In the genomic region with DNA sequence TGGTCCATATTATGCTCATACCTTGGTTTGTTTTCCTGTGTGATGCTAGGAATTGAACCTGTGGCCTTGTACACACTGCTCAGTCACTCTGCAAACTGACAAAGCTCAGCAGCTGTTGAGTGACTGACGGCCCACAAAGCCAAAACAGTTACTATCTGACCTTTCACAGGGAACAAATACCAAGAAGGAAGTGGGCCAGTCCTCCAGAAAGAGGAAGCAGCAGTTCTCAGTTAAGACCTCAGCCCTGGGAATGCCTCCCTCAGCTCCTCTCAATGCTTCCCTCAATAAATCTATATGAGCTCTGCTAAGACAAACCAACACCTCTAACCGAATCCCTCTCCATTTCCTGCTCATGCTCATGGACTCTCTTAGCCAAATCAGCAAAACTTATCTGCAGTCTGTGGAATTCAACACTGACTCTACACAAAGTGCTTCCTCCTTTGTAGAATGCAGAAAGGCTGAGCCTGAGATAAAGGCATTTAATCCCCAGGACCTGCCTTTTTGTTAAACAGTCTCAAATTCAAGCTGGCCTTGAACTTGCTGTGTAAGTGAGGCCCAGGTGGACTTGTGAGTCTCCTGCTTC, we compare ENCODE assay signal across 13 mouse cellular contexts. TPM values are rescaled to one million over a fixed set of nuclear protein-coding genes. Genes with fewer than 3 reads are reported as not detected.
DNase-seq lines count a peak whose midpoint lies in the region; ATAC-seq and TF ChIP-seq lines count a peak whose summit lies in the region.
"Had no signal": no experiment of that assay in that cellular context is flagged by ENCODE, and none has a peak within 500 bp of the region (broad histone marks: within the 10 kb centered on the region; RNA-seq: fewer than 3 reads in every experiment).

No protein-coding gene starts in this region.

- no peak overlapping the region; the same call in 1 of the 2 replicates for H3K27ac ChIP-seq in intestine, postnatal 0 days (ENCODE audit: low read depth, low read length)
- no peak overlapping the region for H3K27ac ChIP-seq in hindbrain, postnatal 0 days
- H3K27ac ChIP-seq in forebrain, embryonic 10.5 days: no peak overlapping the region
- H3K27ac ChIP-seq: embryonic facial prominence, embryonic 12.5 days; midbrain, embryonic 12.5 days had no signal

- H3K9ac ChIP-seq in intestine, postnatal 0 days (ENCODE audit: low read depth, low read length): no peak overlapping the region
- H3K9ac ChIP-seq in hindbrain, postnatal 0 days (replicated peaks; ENCODE audit: low read length): no peak overlapping the region
- H3K9ac ChIP-seq: embryonic facial prominence, embryonic 12.5 days; midbrain, embryonic 12.5 days had no signal

- no peaks in the 10 kb centered on the region for H3K9me3 ChIP-seq in intestine, postnatal 0 days (ENCODE audit: control insufficient read depth)
- no peaks in the 10 kb centered on the region for H3K9me3 ChIP-seq in megakaryocyte, embryonic 14.5 days
- H3K9me3 ChIP-seq in hindbrain, postnatal 0 days (ENCODE audit: low read length): no peaks in the 10 kb centered on the region
- H3K9me3 ChIP-seq in forebrain, embryonic 10.5 days: no peaks in the 10 kb centered on the region
- H3K9me3 ChIP-seq: embryonic facial prominence, embryonic 12.5 days; midbrain, embryonic 12.5 days had no signal

- DNase-seq in heart, adult 8-10 months (ENCODE audit: low spot score): peak; percentile 38
- DNase-seq in heart, postnatal 36 days: no peak
- peak; percentile 97 for DNase-seq in MEL-GATA-1-ER (ENCODE audit: extremely low read depth, low read depth)
- no peak for DNase-seq in hindbrain, postnatal 0 days (ENCODE audit: low spot score)
- no peak for DNase-seq in forebrain, embryonic 10.5 days (ENCODE audit: extremely low spot score, low spot score)
- DNase-seq in urinary bladder, postnatal 25 days (ENCODE audit: low spot score): no peak
- DNase-seq: adrenal gland, adult 8-10 months; gastrocnemius, postnatal 14 days had no signal

- peak; percentile 43 for ATAC-seq in intestine, postnatal 0 days
- no peak for ATAC-seq in hindbrain, postnatal 0 days

- no peak for TF ChIP-seq CTCF in intestine, postnatal 0 days (IDR thresholded peaks at IDR 0.05; ENCODE audit: low read depth)
- no peak for TF ChIP-seq CTCF in hindbrain, postnatal 0 days (IDR thresholded peaks at IDR 0.05; ENCODE audit: low read depth)

- WGBS in intestine, postnatal 0 days: 17% methylated on average over 2 of the region's 2 CpGs
- WGBS in hindbrain, postnatal 0 days: 72% methylated on average over 2 of the region's 2 CpGs
- WGBS in forebrain, embryonic 10.5 days: 78% methylated on average over 2 of the region's 2 CpGs

- intact Hi-C loops in heart, postnatal 36 days (cut with DNase I): no loop called here

- no peak overlapping the region for H3K4me3 ChIP-seq in intestine, postnatal 0 days (ENCODE audit: low read depth, low read length)
- H3K4me3 ChIP-seq in megakaryocyte, embryonic 14.5 days (replicated peaks): peak overlapping the region; percentile 44
- no peak overlapping the region for H3K4me3 ChIP-seq in hindbrain, postnatal 0 days (ENCODE audit: low read length)
- H3K4me3 ChIP-seq in forebrain, embryonic 10.5 days: no peak overlapping the region
- H3K4me3 ChIP-seq: embryonic facial prominence, embryonic 12.5 days; midbrain, embryonic 12.5 days had no signal

- no peak overlapping the region for H3K4me2 ChIP-seq in intestine, postnatal 0 days (replicated peaks; ENCODE audit: low read depth)
- no peak overlapping the region for H3K4me2 ChIP-seq in hindbrain, postnatal 0 days (ENCODE audit: low read depth, low read length)
- H3K4me2 ChIP-seq: embryonic facial prominence, embryonic 12.5 days; midbrain, embryonic 12.5 days had no signal

- H3K27me3 ChIP-seq in intestine, postnatal 0 days (replicated peaks; ENCODE audit: control insufficient read depth, insufficient read depth, low read length): no peaks in the 10 kb centered on the region
- no peaks in the 10 kb centered on the region for H3K27me3 ChIP-seq in megakaryocyte, embryonic 14.5 days (replicated peaks)
- no peaks in the 10 kb centered on the region for H3K27me3 ChIP-seq in hindbrain, postnatal 0 days (ENCODE audit: insufficient read depth, low read length)
- no peaks in the 10 kb centered on the region for H3K27me3 ChIP-seq in forebrain, embryonic 10.5 days (ENCODE audit: poor library complexity, severe bottlenecking)
- H3K27me3 ChIP-seq: embryonic facial prominence, embryonic 12.5 days; midbrain, embryonic 12.5 days had no signal

- H3K4me1 ChIP-seq in intestine, postnatal 0 days (replicated peaks; ENCODE audit: control insufficient read depth, insufficient read depth, low read length): 0 out of 2 replicates have a peak, but pooled peaks cover 5% of the 10 kb centered on the region
- H3K4me1 ChIP-seq in megakaryocyte, embryonic 14.5 days: peaks cover 91% of the 10 kb centered on the region
- no peaks in the 10 kb centered on the region for H3K4me1 ChIP-seq in hindbrain, postnatal 0 days (ENCODE audit: insufficient read depth, low read length)
- H3K4me1 ChIP-seq in forebrain, embryonic 10.5 days: no peaks in the 10 kb centered on the region
- H3K4me1 ChIP-seq: embryonic facial prominence, embryonic 12.5 days; midbrain, embryonic 12.5 days had no signal

- peaks cover 3% of the 10 kb centered on the region; the same call in 1 of the 2 replicates for H3K36me3 ChIP-seq in intestine, postnatal 0 days (ENCODE audit: control insufficient read depth, insufficient read depth)
- H3K36me3 ChIP-seq in megakaryocyte, embryonic 14.5 days (replicated peaks; ENCODE audit: low read length): peaks cover 54% of the 10 kb centered on the region
- H3K36me3 ChIP-seq in hindbrain, postnatal 0 days (ENCODE audit: insufficient read depth, low read length): no peaks in the 10 kb centered on the region
- peaks cover 6% of the 10 kb centered on the region for H3K36me3 ChIP-seq in forebrain, embryonic 10.5 days (replicated peaks)
- H3K36me3 ChIP-seq: embryonic facial prominence, embryonic 12.5 days had no signal

RNA-seq across cellular contexts. Expression of a gene that starts 17.3 kb away (rescaled TPM):
- total RNA-seq in heart, adult 8-10 months (2022): 10 to 100 TPM in 3 of 4 experiments, 1 to 10 TPM in 1; 9.2 to 14.6 (median 11.1) TPM
- total RNA-seq in heart, postnatal 36 days (2021): 10 to 100 TPM; 11.8 to 12.8 TPM
- polyA plus RNA-seq in intestine, postnatal 0 days (2015; fragmentation: Nextera tagmentation; extraction: Ambion mirVana): 5.2 and 5.5 TPM in 2 replicates
- polyA plus RNA-seq in megakaryocyte, embryonic 14.5 days (2012; ENCODE audit: insufficient read depth, low replicate concordance): 10.0 and 10.6 TPM in 2 replicates
- 30.6 and 32.1 TPM in 2 replicates for total RNA-seq in hindbrain, postnatal 0 days (2014; rRNA removed)
- 16.1 and 19.0 TPM in 2 replicates for polyA plus RNA-seq in hindbrain, postnatal 0 days (2015; fragmentation: Nextera tagmentation; extraction: Ambion mirVana)
- 8.2 TPM in 2 replicates for polyA plus RNA-seq in forebrain, embryonic 10.5 days (2016; fragmentation: Nextera tagmentation; extraction: Ambion mirVana)

RNA-seq across cellular contexts. Expression of a gene that starts 17.5 kb away (rescaled TPM):
- total RNA-seq in heart, adult 8-10 months (2022): under 1 TPM; 0.14 to 0.31 (median 0.20) TPM
- under 1 TPM; 0.24 to 0.36 TPM for total RNA-seq in heart, postnatal 36 days (2021)
- 0.17 and 0.43 TPM in 2 replicates for polyA plus RNA-seq in intestine, postnatal 0 days (2015; fragmentation: Nextera tagmentation; extraction: Ambion mirVana)
- 0.18 TPM in 1 of 2 replicates, not detected in the other for polyA plus RNA-seq in megakaryocyte, embryonic 14.5 days (2012; ENCODE audit: insufficient read depth, low replicate concordance)
- 3.3 and 3.9 TPM in 2 replicates for total RNA-seq in hindbrain, postnatal 0 days (2014; rRNA removed)
- polyA plus RNA-seq in hindbrain, postnatal 0 days (2015; fragmentation: Nextera tagmentation; extraction: Ambion mirVana): 3.9 and 4.0 TPM in 2 replicates
- polyA plus RNA-seq in forebrain, embryonic 10.5 days (2016; fragmentation: Nextera tagmentation; extraction: Ambion mirVana): 0.70 and 1.1 TPM in 2 replicates

RNA-seq across cellular contexts. Expression of a gene that starts 39.7 kb away (rescaled TPM):
- 1 to 10 TPM in 1 of 4 experiments, not detected in 3; 3.0 TPM for total RNA-seq in heart, adult 8-10 months (2022)
- under 1 TPM; 0.42 to 0.49 TPM for total RNA-seq in heart, postnatal 36 days (2021)
- 1.9 and 2.1 TPM in 2 replicates for polyA plus RNA-seq in intestine, postnatal 0 days (2015; fragmentation: Nextera tagmentation; extraction: Ambion mirVana)
- polyA plus RNA-seq in megakaryocyte, embryonic 14.5 days (2012; ENCODE audit: insufficient read depth, low replicate concordance): 8.2 TPM in 1 of 2 replicates, not detected in the other
- total RNA-seq in hindbrain, postnatal 0 days (2014; rRNA removed): 0.16 and 0.54 TPM in 2 replicates
- polyA plus RNA-seq in hindbrain, postnatal 0 days (2015; fragmentation: Nextera tagmentation; extraction: Ambion mirVana): 0.96 and 1.6 TPM in 2 replicates
- polyA plus RNA-seq in forebrain, embryonic 10.5 days (2016; fragmentation: Nextera tagmentation; extraction: Ambion mirVana): not detected in 2 replicates
- total RNA-seq: adrenal gland, adult 8-10 months; layer of hippocampus, postnatal 14 days had no signal

RNA-seq across cellular contexts. Expression of a gene that starts 51.2 kb away (rescaled TPM):
- total RNA-seq in heart, adult 8-10 months (2022): 10 to 100 TPM; 12.9 to 17.1 (median 14.5) TPM
- 10 to 100 TPM; 13.9 to 14.3 TPM for total RNA-seq in heart, postnatal 36 days (2021)
- polyA plus RNA-seq in intestine, postnatal 0 days (2015; fragmentation: Nextera tagmentation; extraction: Ambion mirVana): 10.0 and 10.8 TPM in 2 replicates
- polyA plus RNA-seq in megakaryocyte, embryonic 14.5 days (2012; ENCODE audit: insufficient read depth, low replicate concordance): 62.2 and 88.1 TPM in 2 replicates
- 23.4 and 31.6 TPM in 2 replicates for total RNA-seq in hindbrain, postnatal 0 days (2014; rRNA removed)
- polyA plus RNA-seq in hindbrain, postnatal 0 days (2015; fragmentation: Nextera tagmentation; extraction: Ambion mirVana): 12.0 and 13.2 TPM in 2 replicates
- polyA plus RNA-seq in forebrain, embryonic 10.5 days (2016; fragmentation: Nextera tagmentation; extraction: Ambion mirVana): 15.1 and 15.2 TPM in 2 replicates

Comparison
In these comparisons a context has a peak if more than half of its experiments do, and no peak if none do; other contexts are left out.
1. DNase-seq: peak in heart, adult 8-10 months (single experiment) and MEL-GATA-1-ER (single experiment); none in heart, postnatal 36 days (0 of 2), hindbrain, postnatal 0 days (single experiment), forebrain, embryonic 10.5 days (single experiment) and urinary bladder, postnatal 25 days (single experiment).